Mouse (Mus musculus): Measurements from ENCODE around the gene Pnliprp2.
A peak's percentile ranks its signal among the peaks of the same experiment; 100 is the strongest.

Pnliprp2 gene

DNA sequence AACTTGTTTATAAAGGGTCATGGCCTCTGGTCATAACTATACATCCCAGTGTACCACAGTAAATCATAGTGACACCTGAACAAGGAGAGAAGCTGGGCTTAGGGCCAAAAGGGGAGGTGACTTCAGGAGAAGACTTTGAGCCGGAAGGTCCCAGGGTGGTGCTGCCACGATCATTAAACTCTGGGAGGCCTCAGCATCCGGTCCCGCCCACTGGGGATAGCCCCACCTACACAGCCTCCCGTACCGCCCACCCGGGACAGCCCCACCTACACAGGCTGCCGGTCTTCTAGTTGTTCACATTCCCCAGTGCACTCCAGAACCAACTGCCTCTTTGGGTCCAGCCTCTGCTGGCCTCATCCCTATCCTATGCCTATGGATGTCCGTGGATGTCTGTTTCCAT, at the start of gene Pnliprp2:
TSS of gene Pnliprp2 (plus strand) at position 297 of the 400 bp plus-strand sequence.
- no peak for DNase-seq (ENCODE audit: low spot score in 2 of 2)

- DNase-seq (ENCODE audit: low spot score in 2 of 2): no peak
These were observed 41.6 kb upstream of the Pnliprp2 start for GRCm38 (mm10) chr19:58717925-58718324.

- no peak for DNase-seq (ENCODE audit: low spot score in 2 of 2)
These were observed 39.1 kb upstream of the Pnliprp2 start for GRCm38 (mm10) chr19:58720439-58720838.

GRCm38 (mm10) chr19:58726551-58726950, 33.0 kb upstream of the Pnliprp2 start:
- no peak for DNase-seq (ENCODE audit: low spot score in 2 of 2)

- DNase-seq (ENCODE audit: low spot score in 2 of 2): no peak
These were observed 31.8 kb upstream of the Pnliprp2 start for GRCm38 (mm10) chr19:58727756-58728155.

DNA sequence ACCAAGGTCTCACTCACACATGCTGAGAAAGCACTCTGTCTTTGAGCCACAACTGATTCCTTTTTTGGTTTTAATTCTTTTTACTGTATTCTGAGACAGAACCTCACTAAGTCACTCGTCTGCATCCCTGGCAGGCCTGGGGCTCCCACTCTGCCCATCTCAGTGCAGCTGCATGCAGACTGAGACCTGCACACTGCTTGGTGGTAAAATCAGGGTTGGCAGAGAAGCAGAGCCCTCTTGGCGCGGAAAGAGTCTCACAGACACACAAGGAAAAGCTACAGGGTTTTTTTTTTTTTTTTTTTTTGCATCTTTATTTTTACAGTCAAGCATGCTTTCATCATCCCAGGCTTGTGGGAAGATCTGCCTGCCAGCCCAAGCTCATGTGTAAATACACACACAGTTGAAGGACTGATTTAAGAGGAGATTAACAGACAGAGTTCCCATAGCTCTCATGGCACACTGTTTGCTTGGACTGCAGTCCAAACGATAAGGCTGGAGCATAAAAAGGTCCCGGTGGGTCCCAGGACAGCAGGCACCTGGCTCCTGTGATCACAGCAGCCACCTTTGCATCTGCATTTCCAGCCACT, 31.0 kb upstream of the Pnliprp2 start, which contains the start of gene Pnliprp1:
TSS of gene Pnliprp1 (plus strand) at position 443 of the 587 bp plus-strand sequence.
- peak in 1 of 2 experiments; percentile 2 for DNase-seq (ENCODE audit: low spot score in 2 of 2)

DNA sequence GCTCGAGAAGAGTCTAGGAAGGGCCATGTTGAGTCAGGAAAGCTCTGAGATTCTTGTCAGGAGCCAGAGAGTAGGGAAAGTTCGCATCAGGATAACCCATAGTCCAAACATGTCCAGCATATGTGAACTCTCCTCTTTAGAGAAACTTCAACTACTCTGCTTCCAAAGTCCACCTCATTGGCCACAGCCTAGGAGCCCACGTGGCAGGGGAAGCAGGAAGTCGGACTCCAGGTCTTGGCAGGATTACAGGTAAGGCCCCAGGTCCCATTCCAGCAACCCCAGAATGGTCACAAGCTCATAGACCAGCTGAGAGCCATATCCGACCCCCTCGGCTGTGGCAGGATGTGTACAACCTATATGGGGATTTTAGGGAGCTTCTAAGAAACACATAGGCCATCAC, 26.3 kb upstream of the Pnliprp2 start:
- no peak for DNase-seq (ENCODE audit: low spot score in 2 of 2)

DNA sequence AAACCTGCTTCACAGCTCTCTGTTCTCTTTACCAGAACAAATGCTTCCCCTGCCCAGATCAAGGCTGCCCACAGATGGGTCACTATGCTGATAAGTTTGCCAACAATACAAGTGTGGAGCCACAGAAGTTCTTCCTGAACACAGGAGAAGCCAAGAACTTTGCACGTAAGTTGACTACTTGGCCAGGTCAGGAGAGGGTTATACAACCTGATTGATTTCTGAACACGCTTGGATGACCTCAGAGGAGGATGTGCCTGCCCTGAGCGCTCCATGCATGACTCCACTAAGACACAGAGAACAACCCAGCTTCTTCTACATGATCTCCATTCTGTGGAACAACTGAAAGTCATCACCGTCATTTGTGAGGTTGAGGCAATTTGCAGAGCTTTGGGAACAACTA, 21.4 kb upstream of the Pnliprp2 start:
- DNase-seq (ENCODE audit: low spot score in 2 of 2): no peak

DNA sequence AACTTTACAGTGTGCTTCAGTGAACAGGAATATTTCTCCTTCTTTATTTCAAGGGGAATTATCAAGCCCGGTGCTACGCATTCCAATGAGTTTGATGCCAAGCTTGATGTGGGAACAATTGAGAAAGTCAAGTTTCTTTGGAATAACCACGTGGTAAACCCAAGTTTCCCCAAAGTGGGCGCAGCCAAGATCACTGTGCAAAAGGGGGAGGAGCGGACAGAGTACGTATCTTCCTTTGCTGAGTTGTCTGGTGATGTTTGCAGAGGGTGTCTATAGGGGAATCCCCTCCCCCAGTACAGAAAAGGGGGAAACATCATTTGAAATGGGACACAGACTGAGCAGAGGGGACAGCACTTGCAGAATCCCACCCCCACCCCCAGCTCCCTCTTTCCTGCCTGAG, 18.5 kb upstream of the Pnliprp2 start:
- DNase-seq (ENCODE audit: low spot score in 2 of 2): no peak

DNA sequence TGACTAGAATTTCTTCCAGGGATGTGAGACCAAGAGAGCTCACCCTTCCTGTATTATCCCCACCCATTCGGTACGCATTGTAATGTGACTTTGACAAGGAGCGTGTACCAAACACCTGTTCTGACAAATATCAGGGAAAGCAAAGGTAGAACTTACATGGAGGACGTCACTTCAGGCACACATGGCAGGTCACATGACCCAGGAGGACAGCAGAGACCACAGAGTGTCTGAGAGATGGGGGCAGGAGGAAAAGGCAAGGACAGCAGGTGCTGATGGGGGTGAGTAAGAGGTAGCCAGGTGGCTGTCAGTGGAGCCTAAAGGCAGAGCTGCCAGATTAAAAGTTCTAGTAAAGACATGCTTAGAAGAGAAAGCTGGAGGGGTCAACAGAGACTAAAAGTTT, 16.8 kb upstream of the Pnliprp2 start:
- no peak for DNase-seq (ENCODE audit: low spot score in 2 of 2)

- DNase-seq (ENCODE audit: low spot score in 2 of 2): no peak
These were observed 15.8 kb upstream of the Pnliprp2 start for GRCm38 (mm10) chr19:58743736-58744135.

DNA sequence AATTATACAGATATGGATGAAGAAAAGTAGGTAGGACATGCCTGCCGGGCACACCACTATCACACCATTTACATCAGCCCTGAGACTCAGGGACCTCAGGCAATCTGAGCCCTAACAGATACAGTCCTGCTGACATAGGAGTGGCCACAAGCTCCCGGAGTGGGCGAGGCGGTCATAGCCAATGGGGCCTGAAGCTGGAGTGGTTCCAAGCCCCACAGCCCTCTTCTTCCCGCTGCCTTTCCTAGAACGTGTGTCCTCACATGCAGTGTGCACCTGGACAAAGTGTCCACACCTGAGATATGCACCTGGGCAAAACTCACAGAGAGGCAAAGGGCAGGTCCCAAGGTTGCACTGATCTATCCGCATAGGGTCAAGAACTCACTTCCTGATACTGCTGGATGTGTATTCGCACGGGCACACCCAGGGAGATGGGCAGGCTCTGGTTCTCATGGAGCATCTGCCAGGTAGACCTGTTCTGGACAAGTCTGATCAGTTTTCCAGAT, 12.0 kb upstream of the Pnliprp2 start:
- DNase-seq (ENCODE audit: low spot score in 2 of 2): no peak

- peak in 1 of 2 experiments; percentile 23 for DNase-seq (ENCODE audit: low spot score in 2 of 2)
These were observed 8.7 kb upstream of the Pnliprp2 start for GRCm38 (mm10) chr19:58750822-58751221.

DNA sequence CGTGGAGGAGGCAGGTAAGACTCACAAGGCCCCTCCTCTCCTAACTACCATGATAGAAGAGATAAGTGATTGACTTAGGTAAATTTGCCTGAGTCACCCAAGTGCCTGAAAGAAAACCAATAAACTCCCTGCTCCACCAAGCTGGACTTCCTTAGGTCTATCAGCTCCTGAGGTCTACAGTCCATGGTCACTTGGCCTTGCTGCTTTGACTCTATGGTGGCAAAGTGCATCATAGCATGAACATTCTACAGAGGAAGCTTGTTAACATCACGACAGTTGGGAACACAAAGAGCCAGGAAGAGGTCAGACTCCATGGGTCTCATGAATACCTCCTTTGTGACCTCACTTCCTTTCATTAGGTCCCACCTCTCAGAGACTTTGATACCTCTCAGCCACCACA, 8.0 kb upstream of the Pnliprp2 start:
- no peak for DNase-seq (ENCODE audit: low spot score in 2 of 2)

GRCm38 (mm10) chr19:58758871-58759270, 648 bp upstream of the Pnliprp2 start:
- no peak for DNase-seq (ENCODE audit: low spot score in 2 of 2)

DNA sequence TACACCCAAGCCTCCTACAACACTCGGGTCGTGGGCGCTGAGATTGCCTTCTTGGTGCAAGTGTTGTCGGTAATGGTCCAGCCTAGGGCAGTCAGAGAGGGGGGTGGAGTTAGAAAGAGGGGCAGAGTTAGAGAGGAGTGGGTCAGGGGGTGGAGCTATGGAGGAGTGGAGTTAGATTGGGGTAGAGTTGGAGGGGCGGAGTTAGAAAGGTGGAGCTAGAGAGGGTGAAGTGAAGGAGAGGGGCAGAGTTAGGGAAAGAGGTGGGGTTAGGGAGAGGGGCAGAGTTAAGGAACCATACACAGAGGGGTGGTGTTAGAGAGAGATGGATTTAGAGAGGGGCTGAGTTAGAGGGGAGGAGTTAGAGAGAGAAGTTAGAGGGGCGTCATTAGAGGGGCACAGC, 2.8 kb downstream of the Pnliprp2 start:
- no peak for DNase-seq (ENCODE audit: low spot score in 2 of 2)

GRCm38 (mm10) chr19:58762848-58763541, 3.5 kb downstream of the Pnliprp2 start:
- peak; percentile 14 to 64 for DNase-seq (ENCODE audit: low spot score in 2 of 2)

DNA sequence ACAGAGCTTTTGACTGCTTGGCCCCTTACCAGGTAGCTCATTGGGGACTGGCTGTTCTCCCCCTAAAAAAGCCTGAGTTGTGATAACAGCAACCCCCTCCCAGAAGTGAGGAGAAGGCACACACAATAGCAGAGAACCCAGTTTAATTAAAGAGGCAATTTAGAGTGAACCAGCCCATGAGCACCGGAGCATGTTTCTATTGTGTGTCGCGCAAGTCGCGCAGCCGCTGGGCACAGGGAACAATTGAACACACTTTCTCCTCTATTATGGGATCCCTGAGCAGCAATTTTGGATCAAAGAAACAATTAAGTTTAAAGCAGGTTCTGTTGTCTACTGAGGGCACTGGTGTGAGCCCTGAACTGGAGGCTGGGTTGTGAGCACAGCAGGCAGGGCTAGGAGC, 7.8 kb downstream of the Pnliprp2 start:
- DNase-seq (ENCODE audit: low spot score in 2 of 2): no peak

DNA sequence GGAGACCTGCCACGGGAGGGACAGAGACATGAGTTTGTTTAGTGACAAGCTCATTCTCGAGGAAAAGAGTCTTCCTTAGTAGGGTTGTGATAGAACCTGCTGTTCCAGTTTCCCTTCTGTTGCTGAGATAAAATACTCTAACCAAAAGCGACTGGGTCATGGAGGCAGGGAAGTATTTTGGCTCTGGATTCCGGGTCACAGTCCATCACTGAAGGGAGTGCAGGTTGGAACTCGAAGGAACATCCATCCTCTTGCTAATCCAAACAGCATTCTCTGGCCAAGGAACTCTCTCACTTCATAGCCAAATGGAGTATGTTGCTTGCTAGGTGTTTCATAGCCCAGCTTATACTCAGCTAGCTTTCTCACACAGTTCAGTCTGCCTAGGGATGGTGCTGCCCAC, 16.9 kb downstream of the Pnliprp2 start:
- no peak for DNase-seq (ENCODE audit: low spot score in 2 of 2)

- DNase-seq (ENCODE audit: low spot score in 2 of 2): no peak
These were observed 22.0 kb downstream of the Pnliprp2 start for GRCm38 (mm10) chr19:58781566-58781965.

GRCm38 (mm10) chr19:58783938-58784337, 24.4 kb downstream of the Pnliprp2 start:
- no peak for DNase-seq (ENCODE audit: low spot score in 2 of 2)

DNA sequence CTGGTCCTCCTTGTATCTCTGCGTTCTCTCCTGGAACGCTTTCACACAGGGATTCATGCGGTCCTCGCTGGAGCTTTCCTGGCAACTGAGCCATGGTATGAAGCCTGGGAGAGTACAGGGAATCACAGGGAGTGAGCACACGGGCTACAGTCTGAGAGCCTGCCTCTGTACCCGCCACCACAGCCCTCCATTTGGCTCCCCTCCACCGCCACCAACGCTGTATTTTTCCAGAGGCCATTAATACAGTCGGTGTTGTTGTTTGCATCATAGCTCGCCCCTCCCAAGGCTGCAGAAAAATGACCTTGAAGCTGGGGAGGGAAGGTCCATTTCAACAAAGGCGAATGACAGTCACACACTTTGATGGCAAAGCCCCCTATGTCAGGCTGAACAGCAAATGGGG, 29.7 kb downstream of the Pnliprp2 start:
- DNase-seq (ENCODE audit: low spot score in 2 of 2): no peak

DNA sequence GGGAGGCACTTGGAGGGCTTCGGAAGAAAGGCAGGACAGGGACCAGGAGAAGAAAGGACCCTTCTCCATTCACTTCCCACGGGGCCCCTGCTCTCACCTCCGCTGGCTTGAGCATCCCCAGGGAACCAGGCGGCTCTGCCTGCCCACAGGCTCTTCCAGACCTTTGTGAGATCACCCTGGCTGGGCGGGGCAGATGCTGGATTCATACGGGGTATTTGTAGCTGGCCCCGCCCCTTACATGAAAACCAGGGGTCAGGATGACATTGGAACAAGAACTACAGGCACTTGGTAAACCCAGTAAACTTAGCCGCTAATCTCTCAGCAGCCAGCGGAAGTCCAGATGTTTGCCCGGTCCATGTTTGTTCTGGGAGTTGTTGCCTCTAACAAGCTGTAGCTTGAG, 34.8 kb downstream of the Pnliprp2 start, which contains the start of gene 1700019N19Rik:
TSS of gene 1700019N19Rik (minus strand) at position 178 of the 400 bp plus-strand sequence.
- no peak for DNase-seq (ENCODE audit: low spot score in 2 of 2)

Data from left cerebral cortex, adult 9 months (tissue).